Mouse (Mus musculus): ENCODE data around the gene Irgm1. TPM values are rescaled to one million over a fixed set of nuclear protein-coding genes. Genes with fewer than 3 reads are reported as not detected.

Irgm1 gene
- polyA plus RNA-seq, 1 experiment = 7.4 TPM

GRCm38 (mm10) chr11:48816800-48817665, 54.5 kb downstream of the Irgm1 start, which contains the start of gene Trim41:
Trim41 (minus strand) TSS chr11:48817353.
- Histone ChIP-seq H3K36me3 (ENCODE audit: control insufficient read depth, insufficient read depth, low read length) (peaks cover 4% of the 10 kb centered on the region), H3K27ac (ENCODE audit: insufficient read depth, low read depth, low read length) (peak within 1 kb of the TSS; percentile 97), H3K4me1 (ENCODE audit: control insufficient read depth, insufficient read depth, insufficient read length, low read length) (peaks cover 13% of the 10 kb centered on the region), H3K4me3 (ENCODE audit: low read depth, low read length) (peak within 1 kb of the TSS; percentile 81), H3K27me3 (ENCODE audit: control insufficient read depth, insufficient read depth, low read length) (no peaks in the 10 kb centered on the region)
- WGBS = under 1% methylated on average over 76 of the region's 77 CpGs
- TF ChIP-seq CTCF (IDR thresholded peaks at IDR 0.05; ENCODE audit: extremely low read depth, insufficient read length, insufficient replicate concordance, low read depth, low read length) = no peak
- TF ChIP-seq POLR2A (IDR thresholded peaks at IDR 0.05; ENCODE audit: low read depth, low read length) = peak; percentile 94

GRCm38 (mm10) chr11:48816281-48816781, 55.2 kb downstream of the Irgm1 start:
- no peak for TF ChIP-seq POLR2A (IDR thresholded peaks at IDR 0.05; ENCODE audit: low read depth, low read length)
- TF ChIP-seq CTCF (IDR thresholded peaks at IDR 0.05; ENCODE audit: extremely low read depth, insufficient read length, insufficient replicate concordance, low read depth, low read length) = no peak
- Histone ChIP-seq H3K4me3 (ENCODE audit: low read depth, low read length) (peak overlapping the region; percentile 81), H3K27me3 (ENCODE audit: control insufficient read depth, insufficient read depth, low read length) (no peaks in the 10 kb centered on the region), H3K27ac (ENCODE audit: insufficient read depth, low read depth, low read length) (peak overlapping the region; percentile 38), H3K36me3 (ENCODE audit: control insufficient read depth, insufficient read depth, low read length) (peaks cover 10% of the 10 kb centered on the region), H3K4me1 (ENCODE audit: control insufficient read depth, insufficient read depth, insufficient read length, low read length) (peaks cover 13% of the 10 kb centered on the region)
- 2% methylated on average over 23 of the region's 23 CpGs for WGBS

DNA sequence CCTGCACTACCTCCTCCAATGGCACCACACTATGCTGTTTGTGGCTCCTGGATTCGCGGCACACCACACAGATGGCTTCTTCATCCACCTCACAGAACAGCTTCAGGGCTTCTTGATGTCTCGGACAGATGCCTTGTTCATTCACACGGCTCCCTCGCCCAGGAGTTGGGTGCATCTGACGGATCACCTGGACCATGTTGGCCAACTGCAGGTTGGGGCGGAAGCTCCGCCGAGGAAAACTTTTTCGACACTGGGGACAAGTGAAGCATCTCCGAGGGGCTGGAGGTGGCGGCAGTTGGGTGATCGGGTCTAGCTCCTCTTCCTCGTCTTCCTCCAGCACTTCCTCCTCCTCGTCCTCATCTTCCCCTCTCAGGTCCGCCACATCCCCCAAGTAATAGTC, 55.6 kb downstream of the Irgm1 start:
- Histone ChIP-seq H3K27me3 (ENCODE audit: control insufficient read depth, insufficient read depth, low read length) (no peaks in the 10 kb centered on the region), H3K27ac (ENCODE audit: insufficient read depth, low read depth, low read length) (peak overlapping the region; percentile 38; the same call in 1 of the 2 replicates), H3K4me3 (ENCODE audit: low read depth, low read length) (peak overlapping the region; percentile 81), H3K36me3 (ENCODE audit: control insufficient read depth, insufficient read depth, low read length) (peaks cover 15% of the 10 kb centered on the region), H3K4me1 (ENCODE audit: control insufficient read depth, insufficient read depth, insufficient read length, low read length) (peaks cover 13% of the 10 kb centered on the region)
- WGBS = 47% methylated on average over 16 of the region's 16 CpGs
- no peak for TF ChIP-seq CTCF (IDR thresholded peaks at IDR 0.05; ENCODE audit: extremely low read depth, insufficient read length, insufficient replicate concordance, low read depth, low read length)
- TF ChIP-seq POLR2A (IDR thresholded peaks at IDR 0.05; ENCODE audit: low read depth, low read length) = no peak

- peaks cover 28% of the 10 kb centered on the region for H3K36me3 ChIP-seq (ENCODE audit: control insufficient read depth, insufficient read depth, low read length)
- H3K27ac ChIP-seq (ENCODE audit: insufficient read depth, low read depth, low read length) = no peak overlapping the region
- peaks cover 13% of the 10 kb centered on the region for H3K4me1 ChIP-seq (ENCODE audit: control insufficient read depth, insufficient read depth, insufficient read length, low read length)
- TF ChIP-seq CTCF (IDR thresholded peaks at IDR 0.05; ENCODE audit: extremely low read depth, insufficient read length, insufficient replicate concordance, low read depth, low read length) (no peak), POLR2A (IDR thresholded peaks at IDR 0.05; ENCODE audit: low read depth, low read length) (no peak)
- no peaks in the 10 kb centered on the region for H3K27me3 ChIP-seq (ENCODE audit: control insufficient read depth, insufficient read depth, low read length)
- no peak overlapping the region for H3K4me3 ChIP-seq (ENCODE audit: low read depth, low read length)
Observed at GRCm38 (mm10) chr11:48813782-48814181, 57.7 kb downstream of the Irgm1 start.

Other genes starting within 250 kb of the Irgm1 start
- gene Rack1, start 71.4 kb downstream of the Irgm1 start, polyA plus RNA-seq (2012; rRNA removed) = 1,479 and 1,553 TPM in 2 replicates
- gene Trim41, start 54.3 kb downstream of the Irgm1 start, polyA plus RNA-seq (2012; rRNA removed) = 10.0 and 18.7 TPM in 2 replicates
- gene Trim7, start 45.5 kb downstream of the Irgm1 start, polyA plus RNA-seq (2012; rRNA removed) = 4.9 and 12.6 TPM in 2 replicates
- gene Gm12184, start 45.0 kb downstream of the Irgm1 start, polyA plus RNA-seq (2012; rRNA removed) = 3.3 and 3.9 TPM in 2 replicates
- 0.38 and 3.1 TPM in 2 replicates for gene Gm5431, start 30.5 kb upstream of the Irgm1 start, polyA plus RNA-seq (2012; rRNA removed)
- gene Psme2b, start 74.5 kb upstream of the Irgm1 start, polyA plus RNA-seq (2012; rRNA removed) = 5.0 and 10.9 TPM in 2 replicates
- gene Olfr56, start 107.2 kb upstream of the Irgm1 start, polyA plus RNA-seq (2012; rRNA removed) = 0.03 and 0.47 TPM in 2 replicates
- gene 9930111J21Rik1, start 107.7 kb upstream of the Irgm1 start, polyA plus RNA-seq (2012; rRNA removed) = 0.94 and 1.3 TPM in 2 replicates
- gene Gm12185, start 120.5 kb upstream of the Irgm1 start, polyA plus RNA-seq (2012; rRNA removed) = 0.01 and 0.13 TPM in 2 replicates
- 0.17 and 0.29 TPM in 2 replicates for gene Tgtp1, start 122.5 kb upstream of the Irgm1 start, polyA plus RNA-seq (2012; rRNA removed)
- 0.48 and 0.85 TPM in 2 replicates for gene 9930111J21Rik2, start 179.6 kb upstream of the Irgm1 start, polyA plus RNA-seq (2012; rRNA removed)
- gene Tgtp2, start 192.5 kb upstream of the Irgm1 start, polyA plus RNA-seq (2012; rRNA removed) = 0.72 and 1.8 TPM in 2 replicates
- gene Ifi47, start 204.9 kb upstream of the Irgm1 start, polyA plus RNA-seq (2012; rRNA removed) = 2.7 and 8.7 TPM in 2 replicates
- gene Olfr1396, start 243.2 kb upstream of the Irgm1 start, polyA plus RNA-seq (2012; rRNA removed) = 0.13 TPM in 1 of 2 replicates, not detected in the other